Mouse (Mus musculus) T-cell, adult 2 months (primary cell): Measurements from ENCODE around the gene Plk5.

Source experiments
- DNase-seq: peaks from one replicate; pipeline ENCODE4 v3.0.0; 2022; ENCODE audit warnings: low spot score

The Plk5 gene

GRCm38 (mm10) chr10:80388731-80389130 lies 32.5 kb downstream of the Plk5 start:
- DNase-seq: no peak

- no peak for DNase-seq
Observed at GRCm38 (mm10) chr10:80389185-80389708, 33.0 kb downstream of the Plk5 start.

- no peak for DNase-seq
Observed at GRCm38 (mm10) chr10:80390697-80391096, 34.4 kb downstream of the Plk5 start.

GRCm38 (mm10) chr10:80392687-80393086 lies 36.4 kb downstream of the Plk5 start:
- no peak for DNase-seq

GRCm38 (mm10) chr10:80395025-80395627 lies 38.9 kb downstream of the Plk5 start:
- DNase-seq: no peak

GRCm38 (mm10) chr10:80396822-80397523 lies 40.7 kb downstream of the Plk5 start:
- DNase-seq: no peak

- DNase-seq: no peak
Observed at GRCm38 (mm10) chr10:80397524-80398173, 41.4 kb downstream of the Plk5 start.

GRCm38 (mm10) chr10:80398174-80398535 lies 41.9 kb downstream of the Plk5 start:
- DNase-seq: no peak

- DNase-seq: peak; percentile 97
Observed at GRCm38 (mm10) chr10:80398719-80399190, 42.5 kb downstream of the Plk5 start.

GRCm38 (mm10) chr10:80399191-80399972 lies 43.1 kb downstream of the Plk5 start, which contains the start of gene Mbd3:
Gene Mbd3 (minus strand): TSS chr10:80399550.
- peak; percentile 100 for DNase-seq

- DNase-seq: no peak
Observed at GRCm38 (mm10) chr10:80399973-80400703, 43.9 kb downstream of the Plk5 start.

- DNase-seq: no peak
Observed at GRCm38 (mm10) chr10:80400704-80401161, 44.5 kb downstream of the Plk5 start.

- peak; percentile 32 for DNase-seq
Observed at GRCm38 (mm10) chr10:80403044-80403692, 46.9 kb downstream of the Plk5 start.

- peak; percentile 32 for DNase-seq
Observed at GRCm38 (mm10) chr10:80405481-80406173, 49.4 kb downstream of the Plk5 start.

GRCm38 (mm10) chr10:80406684-80407501 lies 50.6 kb downstream of the Plk5 start, which contains the start of gene Uqcr11:
Gene Uqcr11 (minus strand): TSS chr10:80406830.
- peak; percentile 89 for DNase-seq

GRCm38 (mm10) chr10:80407924-80408323 lies 51.7 kb downstream of the Plk5 start:
- no peak for DNase-seq

GRCm38 (mm10) chr10:80412656-80413541 lies 56.6 kb downstream of the Plk5 start:
- DNase-seq: no peak
